Mouse (Mus musculus): ENCODE data around the gene Pyroxd2. TPM values are rescaled to one million over a fixed set of nuclear protein-coding genes. Genes with fewer than 3 reads are reported as not detected.

Pyroxd2 gene
- total RNA-seq, 1 experiment from 2014 or later: 18.5 TPM

DNA sequence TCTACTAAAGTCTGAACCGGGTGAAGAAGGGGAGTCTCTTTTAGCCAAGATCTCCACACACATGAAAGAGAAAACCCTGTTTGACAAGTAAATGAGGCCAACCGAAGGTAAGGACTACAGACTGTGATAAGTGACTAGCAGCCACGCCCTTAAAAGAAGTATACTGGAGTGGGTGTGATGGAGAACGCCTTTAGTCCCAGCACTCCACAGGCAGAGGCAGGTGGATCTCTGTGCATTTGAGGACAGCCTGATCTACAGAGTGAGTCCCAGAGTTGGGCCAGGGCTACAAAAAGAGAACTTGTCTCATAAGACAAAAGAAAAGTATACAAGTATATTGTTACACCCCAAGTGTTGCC lies 6.7 kb downstream of the Pyroxd2 start:
- no peak for DNase-seq

GRCm38 (mm10) chr19:42745084-42745868 lies 7.3 kb downstream of the Pyroxd2 start:
- DNase-seq: no peak

DNA sequence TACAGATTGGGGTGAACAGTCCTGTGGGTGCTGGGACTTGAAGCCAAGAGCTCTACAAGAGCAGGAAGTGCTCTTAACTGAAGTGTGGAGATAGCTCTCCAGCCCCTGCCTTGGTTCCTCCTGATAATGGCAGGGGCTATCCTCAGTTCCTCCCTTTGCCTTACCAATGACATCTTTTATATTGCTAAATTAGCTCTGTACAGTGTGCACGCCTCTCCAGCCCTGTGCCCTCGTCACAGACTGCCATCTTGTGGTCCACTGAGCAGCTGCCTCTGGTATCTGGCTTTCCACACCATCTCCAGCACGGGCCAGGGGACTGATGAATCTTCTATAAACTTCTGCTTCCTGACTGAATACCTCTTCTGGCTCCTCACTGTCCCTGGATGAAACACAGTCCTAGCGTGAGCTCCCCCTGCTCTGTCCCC lies 8.4 kb downstream of the Pyroxd2 start:
- DNase-seq: peak; percentile 80

DNA sequence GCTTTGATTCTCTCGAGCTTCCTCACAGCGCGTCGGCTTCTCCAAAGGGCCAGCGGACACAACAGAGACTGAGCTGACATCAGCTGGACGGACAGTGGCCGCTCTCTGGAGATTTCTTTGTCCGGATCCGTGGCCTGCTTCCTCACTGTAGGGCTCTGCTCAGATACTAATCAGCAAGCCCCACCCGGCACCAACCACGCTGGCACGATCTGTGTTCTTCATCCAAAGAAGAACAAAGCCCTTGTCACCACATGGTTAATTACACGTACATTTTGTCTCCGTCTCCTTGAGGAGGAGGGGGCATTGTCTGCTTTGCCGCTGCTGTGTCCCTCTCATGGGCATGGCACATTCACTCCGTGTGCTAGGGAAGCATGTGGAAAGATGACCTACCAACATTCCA lies 9.3 kb downstream of the Pyroxd2 start:
- no peak for DNase-seq

GRCm38 (mm10) chr19:42741884-42742283 lies 10.7 kb downstream of the Pyroxd2 start:
- DNase-seq: no peak

DNA sequence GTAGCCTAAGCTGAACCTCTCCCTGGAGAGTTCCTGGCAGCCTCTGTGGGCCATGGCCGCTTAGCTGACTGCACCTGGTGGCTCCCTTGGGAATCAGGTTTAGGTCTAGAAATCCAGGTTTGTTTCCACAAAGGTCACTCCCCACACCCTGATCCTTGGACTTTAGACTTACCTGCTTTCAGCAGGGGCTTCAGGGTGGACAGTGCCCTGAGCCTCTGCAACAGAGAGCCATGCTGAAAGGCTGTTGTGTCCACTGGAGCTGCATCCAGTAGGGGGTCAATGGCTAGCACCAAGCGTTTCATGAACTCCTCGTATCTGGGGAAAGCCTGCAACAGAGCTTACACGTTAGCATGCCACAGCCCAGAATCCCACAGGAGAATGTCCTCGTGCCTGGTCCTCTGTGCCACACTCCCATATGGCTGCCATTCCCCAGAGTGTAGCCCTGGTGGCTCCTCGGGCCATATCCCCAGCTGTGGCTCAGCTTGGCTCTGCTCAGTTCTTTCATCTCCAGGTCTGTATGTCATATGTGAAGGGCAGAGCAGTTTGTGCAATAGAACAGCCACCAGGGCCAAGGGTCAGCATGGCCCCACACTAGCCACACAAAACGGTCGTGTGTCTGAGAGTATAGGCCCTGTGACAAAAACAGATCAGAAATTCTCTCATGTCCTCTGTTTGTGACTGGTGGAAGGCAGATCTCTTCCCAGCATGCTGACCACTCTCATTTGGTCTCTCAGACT lies 12.2 kb downstream of the Pyroxd2 start:
- no peak for DNase-seq

DNA sequence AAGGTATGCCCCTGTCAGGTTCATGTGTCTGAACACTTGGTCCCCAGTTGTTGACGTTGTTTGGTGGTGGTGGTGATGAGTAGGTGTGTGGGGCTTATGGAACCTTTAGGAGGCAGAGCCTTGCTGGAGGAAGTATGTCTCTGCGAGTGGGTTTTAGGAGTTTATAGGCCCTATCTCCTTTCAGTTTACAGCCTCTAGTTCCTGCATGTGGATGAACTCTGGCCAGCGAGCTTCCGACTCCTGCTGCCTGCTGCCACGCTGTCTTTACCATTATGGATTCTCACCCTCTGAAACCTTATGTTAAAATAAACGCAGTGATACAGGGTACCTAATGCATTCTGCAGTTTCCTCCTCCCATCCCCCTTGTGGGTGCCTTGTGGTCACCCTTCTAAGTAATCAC lies 12.8 kb downstream of the Pyroxd2 start:
- DNase-seq: no peak

DNA sequence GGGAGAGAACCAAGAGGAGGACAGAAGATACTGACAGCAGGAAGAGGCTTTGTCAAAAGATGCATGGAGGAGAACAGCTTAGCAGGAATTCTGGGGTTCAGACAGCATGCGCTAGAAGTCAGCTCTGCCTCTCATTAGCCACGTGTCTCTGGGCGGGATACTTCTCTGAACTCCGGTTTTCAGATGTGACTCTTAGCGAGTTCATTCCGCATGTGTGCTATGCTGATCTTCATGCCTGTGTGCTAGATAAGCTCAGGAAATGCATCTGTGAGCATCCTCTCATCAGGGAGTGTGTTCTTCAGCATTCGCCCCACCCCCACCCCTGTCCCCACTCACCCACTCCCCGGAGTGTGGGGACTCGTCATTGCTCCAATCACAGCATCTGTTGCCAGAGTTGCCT lies 14.8 kb downstream of the Pyroxd2 start:
- DNase-seq: no peak

DNA sequence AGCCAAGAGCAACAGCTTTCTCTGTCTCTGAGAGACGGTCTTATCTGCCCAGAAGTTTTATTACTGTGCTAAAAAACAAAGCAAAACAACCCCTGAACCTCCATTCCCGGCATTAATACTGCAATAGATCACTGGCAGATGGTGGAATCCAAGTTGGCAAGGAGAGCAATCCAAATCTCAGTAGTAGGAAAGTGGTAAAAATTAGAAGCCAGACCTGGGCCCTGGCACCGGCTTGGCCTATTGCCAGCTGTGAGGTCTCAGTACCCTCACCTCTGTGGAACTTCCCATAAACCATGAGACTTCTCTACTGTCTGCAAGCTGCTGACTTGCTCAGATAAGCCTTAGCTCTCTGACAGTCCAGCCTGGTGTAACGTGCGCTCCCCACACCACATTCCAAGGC lies 17.6 kb downstream of the Pyroxd2 start:
- no peak for DNase-seq

DNA sequence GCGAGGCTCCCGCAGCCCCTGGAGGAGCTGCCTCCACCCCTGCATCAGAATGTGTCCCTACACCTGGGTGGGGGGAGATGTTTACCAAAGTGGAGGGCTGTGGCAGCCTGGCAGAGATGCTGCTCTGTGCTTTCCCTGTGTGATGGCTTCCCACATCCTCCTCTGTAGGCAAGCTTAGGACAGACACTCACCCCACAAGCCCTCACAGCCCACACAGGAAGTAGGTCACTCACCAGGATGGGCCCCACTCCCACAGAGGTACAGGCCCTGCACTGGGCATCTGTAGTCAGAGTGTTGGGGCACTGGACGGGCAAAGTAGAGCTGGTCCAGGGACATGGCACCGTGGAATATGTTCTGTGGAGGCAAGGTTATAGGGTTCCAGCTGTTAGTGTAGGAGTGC lies 25.2 kb downstream of the Pyroxd2 start:
- no peak for DNase-seq

DNA sequence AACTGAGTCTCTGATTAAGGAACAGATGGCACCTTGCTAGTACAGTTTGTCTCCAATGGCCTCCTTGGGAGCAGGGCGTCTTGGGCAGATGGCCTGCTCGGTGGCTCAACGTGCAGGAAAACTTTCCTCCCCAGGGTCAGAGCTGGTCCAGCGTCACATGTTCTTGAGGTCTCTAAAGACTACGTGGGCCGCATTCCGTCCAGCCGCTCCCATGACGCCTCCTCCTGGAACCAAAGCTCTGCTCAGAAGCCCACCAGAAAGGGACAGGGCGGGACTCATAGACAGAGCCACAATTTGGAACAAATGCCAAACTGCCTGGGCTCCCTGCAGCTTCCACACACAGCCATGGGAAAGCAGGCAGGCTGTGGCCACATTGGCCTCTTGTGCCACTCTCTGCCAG lies 25.8 kb downstream of the Pyroxd2 start:
- DNase-seq: no peak

DNA sequence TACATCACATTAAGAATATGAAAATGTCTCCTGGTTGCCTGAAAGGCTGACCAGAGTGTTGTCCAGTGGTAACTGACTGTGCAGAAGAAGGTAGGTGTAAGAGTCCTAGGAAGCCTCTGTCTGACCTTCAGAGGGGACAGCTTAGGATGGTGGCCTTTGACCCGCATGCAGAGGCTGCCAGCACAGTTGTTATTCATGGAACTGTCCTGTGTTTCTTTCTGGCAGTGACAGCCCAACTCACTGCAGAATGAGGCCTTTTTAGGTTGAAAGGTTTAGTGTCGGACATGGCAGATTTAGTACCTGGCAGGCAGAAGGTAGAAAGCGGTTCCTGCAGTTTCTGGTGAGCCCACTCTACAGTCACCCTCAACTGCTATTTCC lies 26.6 kb downstream of the Pyroxd2 start:
- peak; percentile 44 for DNase-seq

GRCm38 (mm10) chr19:42725056-42725972 lies 27.3 kb downstream of the Pyroxd2 start:
- peak; percentile 43 for DNase-seq

DNA sequence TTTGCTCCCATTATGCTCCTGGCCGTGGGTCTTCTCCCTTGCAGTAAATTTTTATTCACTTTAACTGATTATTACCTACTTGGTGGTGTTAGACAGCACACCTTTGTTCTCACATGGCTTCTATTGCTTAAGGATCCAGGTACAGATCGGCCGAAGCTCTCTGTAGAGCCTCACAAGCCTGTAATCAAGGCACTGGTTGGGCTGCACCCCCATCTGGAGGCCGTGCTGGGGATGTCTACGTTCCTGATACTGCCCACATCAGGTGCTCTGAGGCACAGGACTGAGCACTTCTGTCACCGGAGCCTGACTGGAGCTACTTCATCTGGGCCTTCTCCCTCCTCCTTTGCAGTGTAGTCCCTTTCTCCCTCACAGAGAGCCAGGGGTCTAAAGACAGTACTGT lies 29.3 kb downstream of the Pyroxd2 start:
- no peak for DNase-seq

DNA sequence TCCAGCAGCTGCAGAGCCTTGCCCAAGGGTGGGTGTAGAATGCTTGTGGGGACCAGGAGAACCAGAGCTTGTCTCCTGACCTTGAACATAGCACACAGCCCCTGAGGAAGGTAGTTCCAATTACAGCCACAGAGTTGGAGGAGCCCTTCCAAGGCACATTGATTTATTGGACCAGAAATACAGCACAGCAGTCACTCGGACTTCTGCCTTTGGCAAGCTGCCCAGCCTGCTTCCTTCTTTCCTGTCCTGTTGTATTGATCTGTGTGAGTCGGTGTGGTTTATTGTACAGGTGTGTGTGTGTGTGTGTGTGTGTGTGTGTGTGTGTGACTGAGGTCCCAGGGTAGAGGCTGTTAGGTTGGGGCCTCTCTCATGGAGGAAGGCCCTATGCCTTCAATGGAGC lies 30.1 kb downstream of the Pyroxd2 start:
- peak; percentile 44 for DNase-seq

GRCm38 (mm10) chr19:42718101-42718500 lies 34.5 kb downstream of the Pyroxd2 start:
- no peak for DNase-seq

GRCm38 (mm10) chr19:42717668-42718067 lies 34.9 kb downstream of the Pyroxd2 start:
- DNase-seq: no peak

DNA sequence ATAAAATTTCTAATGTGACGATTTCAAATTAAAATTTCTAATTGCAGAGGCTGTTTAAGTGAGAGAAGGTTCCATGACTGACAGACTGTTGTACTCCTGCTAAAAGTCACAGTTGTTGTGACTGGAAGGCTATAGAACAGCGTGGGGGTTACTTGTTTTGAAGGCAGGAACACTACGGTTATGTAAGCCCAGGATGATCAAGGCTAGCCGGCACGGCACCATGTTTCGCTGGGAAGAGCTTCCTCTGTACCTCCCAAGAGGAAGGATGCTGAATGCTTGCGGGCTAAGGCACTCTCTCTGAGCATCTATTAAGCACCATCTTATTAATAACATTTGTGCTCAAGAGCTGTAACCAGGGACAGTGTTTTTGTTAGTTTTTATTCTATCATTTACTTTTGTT lies 36.1 kb downstream of the Pyroxd2 start:
- DNase-seq: peak; percentile 1

DNA sequence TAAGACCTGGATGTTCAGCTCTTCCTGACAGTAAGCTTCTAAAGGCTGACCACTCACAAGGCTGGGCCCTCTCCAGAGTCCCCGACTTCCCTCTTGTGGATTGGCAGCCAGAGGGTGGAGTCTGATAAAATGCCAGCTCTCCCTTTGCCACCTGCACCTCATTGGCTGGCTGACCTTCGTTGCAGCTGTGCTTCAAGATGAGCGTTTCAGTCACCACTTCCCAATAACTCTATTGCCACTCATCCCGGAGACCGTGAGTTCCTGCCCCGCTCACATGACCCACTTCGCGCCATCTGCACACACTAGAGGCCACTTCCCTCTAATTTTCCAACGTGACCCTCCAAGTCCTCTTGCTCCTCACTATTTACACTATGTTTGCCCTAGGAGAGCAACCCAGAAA lies 38.8 kb downstream of the Pyroxd2 start:
- peak; percentile 2 for DNase-seq

DNA sequence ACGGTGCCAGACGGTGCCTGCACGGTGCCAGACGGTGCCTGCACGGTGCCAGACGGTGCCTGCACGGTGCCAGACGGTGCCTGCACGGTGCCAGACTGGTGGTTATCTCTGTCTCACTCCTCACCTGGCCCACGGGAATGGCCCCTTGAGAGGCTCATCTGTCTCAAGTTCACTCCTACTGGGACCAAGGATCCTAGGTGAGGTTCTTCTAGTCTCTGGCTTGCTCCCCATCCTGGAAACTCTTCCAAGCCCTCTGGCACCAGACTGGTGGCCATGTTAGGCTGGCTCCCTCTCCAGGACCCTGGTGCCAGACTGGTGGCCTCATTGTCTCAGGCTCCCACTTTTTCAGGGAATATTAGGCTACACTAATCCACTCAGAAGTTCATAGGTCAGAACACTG lies 53.1 kb downstream of the Pyroxd2 start:
- DNase-seq: peak; percentile 3

DNA sequence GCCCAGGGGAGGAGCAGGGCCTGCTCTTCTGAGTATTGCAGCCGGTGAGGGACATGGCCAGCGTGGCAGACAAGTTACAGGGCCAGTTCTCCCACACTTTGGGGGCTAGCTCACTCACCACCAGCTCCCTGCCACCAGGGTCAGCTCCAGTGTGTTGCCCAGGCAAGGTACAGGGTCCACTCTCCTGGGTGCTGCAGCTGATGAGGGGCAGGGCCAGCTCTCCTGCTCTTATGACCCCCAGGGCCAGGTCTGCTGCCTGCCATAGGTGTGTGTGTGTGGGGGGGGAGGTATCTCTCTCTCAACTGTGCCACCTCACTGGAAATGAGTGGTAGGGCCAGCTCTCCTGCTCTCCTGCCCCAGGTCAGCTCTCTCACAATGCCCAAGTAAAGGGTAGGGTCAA lies 54.0 kb downstream of the Pyroxd2 start:
- DNase-seq: no peak

- no peak for DNase-seq
These were observed 55.2 kb downstream of the Pyroxd2 start for GRCm38 (mm10) chr19:42697336-42697735.

DNA sequence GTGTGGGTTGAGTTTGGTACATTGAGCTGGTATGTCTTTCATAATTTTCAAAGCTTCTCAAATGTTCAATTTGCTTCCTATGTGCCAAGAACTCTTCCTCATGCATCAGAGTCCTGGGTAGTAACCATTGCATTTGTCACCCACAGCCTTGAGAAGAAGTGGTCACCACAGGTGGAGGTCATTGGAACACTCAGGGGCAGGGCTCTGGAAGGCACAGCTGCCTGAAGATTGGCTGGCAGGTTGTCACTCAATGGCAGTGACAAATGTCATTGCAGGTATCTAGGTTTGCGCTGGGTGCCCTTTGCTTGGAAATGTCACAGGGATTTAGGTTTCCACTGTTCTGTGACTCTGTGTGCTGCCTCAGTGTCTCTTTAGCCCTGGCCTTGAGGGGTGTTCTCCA lies 62.3 kb downstream of the Pyroxd2 start:
- no peak for DNase-seq

Measured in adrenal gland, postnatal 14 days (tissue).